Mouse (Mus musculus): ENCODE measurements around the gene Kcna5. TPM values are rescaled to one million over a fixed set of nuclear protein-coding genes. Genes with fewer than 3 reads are reported as not detected.
A peak's percentile ranks its signal among the peaks of the same experiment; 100 is the strongest.

Gene Kcna5
- total RNA-seq (2021): 1 to 10 TPM; 1.8 to 2.3 TPM
- long read RNA-seq, experiment 1, partial matches to known transcripts: 0 of 3 reads
- long read RNA-seq, experiment 1, other reads (novel, unspliced or antisense): 0 of 3 reads
- long read RNA-seq, experiment 2, transcript Kcna5-201 (1 exons, 2,862 nt): major isoform, 5 of 5 reads
- long read RNA-seq, experiment 2, partial matches to known transcripts: 0 of 5 reads
- long read RNA-seq, experiment 2, other reads (novel, unspliced or antisense): 0 of 5 reads

DNA sequence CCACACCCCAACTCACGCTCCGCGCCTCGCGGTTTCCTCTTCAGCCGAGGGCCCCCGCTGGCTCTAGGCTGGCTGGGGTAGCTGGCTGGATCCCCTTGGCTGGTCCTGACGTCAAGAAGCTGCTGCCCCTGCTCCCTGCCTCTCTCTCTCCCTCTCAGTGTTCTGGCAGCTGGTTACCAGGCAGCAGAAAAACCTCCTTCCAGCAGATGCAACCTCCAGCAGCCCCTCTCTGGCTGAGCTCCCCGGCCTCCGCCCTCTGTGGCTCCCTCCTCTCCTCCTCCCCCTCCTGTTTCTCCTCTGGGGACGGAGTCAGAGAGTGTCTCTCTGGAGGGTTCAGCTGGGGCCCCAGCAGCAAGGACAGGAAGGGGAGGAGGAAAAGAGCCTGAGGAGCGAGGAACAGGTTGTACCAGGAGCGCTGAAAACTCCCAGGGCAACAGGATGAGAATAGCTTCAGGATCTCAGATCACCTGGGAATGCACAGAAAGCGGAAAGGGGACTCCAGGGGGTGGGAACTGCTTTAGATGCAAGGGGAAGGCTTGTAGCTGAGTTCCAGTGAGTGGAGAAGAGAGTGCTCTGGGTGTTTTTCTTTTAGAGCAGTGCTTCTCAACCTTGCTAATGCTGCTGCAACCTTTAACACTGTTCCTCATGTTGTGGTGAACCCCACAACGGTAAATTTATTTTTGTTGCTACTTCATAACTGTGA, at the start of gene Kcna5:
Gene Kcna5 (minus strand): TSS at position 205 of the 703 bp plus-strand sequence.
- no peak for DNase-seq

DNA sequence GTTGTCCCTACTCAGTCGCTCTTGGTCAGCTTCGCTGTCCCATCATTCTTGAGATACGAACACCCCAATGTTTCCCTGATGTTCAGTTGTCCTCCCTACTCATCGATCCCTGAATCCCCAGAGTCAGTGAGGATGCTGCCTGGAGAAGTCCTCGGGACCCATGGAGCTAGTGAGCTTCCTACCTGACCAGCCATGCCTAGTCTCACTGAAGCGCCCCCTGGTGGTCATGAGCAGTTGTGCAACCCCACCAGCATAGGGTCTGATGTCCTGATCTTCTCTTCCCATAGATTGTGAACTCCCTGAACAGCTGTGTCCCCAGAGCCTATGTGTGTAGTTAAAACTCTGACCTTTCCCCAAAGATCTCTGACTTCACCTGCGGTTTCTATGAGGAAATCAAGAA, 47.9 kb upstream of the Kcna5 start:
- peak; percentile 50 to 54 for DNase-seq

DNA sequence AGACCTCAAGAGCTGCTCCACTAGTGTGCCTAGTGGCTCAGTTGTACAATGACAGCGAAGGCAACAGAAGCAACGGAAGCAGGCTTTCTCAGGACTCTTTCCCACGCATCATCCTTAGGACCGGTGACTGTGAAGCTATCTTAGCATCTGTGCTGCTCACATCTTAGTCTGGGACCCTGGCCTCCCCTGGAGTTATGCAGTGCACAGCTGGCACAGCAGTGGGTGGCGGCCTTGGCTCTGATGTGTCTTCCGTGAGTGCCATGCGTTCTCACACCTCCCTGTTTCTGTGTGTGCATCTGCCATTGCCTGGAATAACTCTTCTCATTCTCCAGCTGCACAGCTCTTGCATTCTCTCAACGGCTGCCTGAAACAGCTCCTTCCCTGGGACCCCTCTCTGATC, 46.4 kb upstream of the Kcna5 start:
- no peak for DNase-seq

DNA sequence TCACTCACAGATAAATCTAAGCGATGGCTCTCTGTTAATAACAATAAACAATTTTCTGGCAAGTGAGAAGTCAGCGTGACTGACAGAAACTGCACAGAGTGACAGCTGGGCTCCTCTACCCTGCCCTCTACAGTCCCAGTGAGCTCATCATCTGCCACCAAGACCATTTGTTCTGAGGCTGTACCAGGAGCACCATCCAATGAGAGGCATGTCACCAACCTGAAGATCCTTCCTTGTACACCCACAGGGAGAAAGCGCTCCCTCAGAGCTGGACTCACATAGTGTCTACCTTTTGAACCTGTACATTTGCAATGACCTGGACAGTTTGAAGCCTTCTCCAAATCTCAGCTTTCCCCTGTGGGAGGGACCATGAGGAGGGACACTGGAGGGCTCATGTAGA, 45.4 kb upstream of the Kcna5 start:
- no peak for DNase-seq

DNA sequence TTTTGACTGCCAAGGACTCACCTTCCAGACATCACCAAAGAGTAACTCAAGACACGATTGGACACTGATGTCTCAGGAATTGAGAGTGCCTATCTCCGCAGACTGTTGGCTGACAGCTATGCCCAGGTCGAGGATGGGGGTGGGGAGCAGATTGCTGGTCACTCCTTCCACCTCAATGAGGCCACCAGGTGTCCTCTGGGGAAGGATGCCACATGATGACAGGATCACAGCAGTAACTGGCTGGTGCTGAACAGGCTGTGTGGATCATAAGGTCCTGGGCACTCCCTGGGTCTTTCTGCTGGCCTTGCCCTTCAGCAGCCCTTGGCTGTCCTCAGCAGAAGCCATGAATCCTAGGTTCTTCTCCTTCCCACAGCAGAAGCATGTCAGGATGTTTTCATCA, 42.2 kb upstream of the Kcna5 start:
- DNase-seq: no peak

DNA sequence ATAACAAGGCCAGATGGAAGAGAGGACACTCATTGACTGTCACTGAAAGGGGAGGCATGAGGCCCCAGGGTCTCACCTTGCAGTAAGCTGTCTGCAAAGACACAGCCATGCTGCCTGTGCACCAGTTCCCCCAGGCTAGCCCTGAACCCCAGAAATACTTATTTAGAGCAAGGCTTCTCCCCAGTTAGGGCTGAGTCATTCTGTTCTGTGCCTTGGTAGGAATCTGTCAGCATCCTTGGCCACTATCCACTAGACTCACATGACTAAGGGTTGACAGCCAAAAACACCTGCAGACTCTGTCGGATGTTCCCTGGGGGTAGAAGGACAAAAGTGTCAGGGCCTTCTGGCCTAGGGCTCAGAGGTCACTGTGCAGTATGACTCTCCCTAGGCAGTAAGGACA, 41.4 kb upstream of the Kcna5 start:
- DNase-seq: no peak

DNA sequence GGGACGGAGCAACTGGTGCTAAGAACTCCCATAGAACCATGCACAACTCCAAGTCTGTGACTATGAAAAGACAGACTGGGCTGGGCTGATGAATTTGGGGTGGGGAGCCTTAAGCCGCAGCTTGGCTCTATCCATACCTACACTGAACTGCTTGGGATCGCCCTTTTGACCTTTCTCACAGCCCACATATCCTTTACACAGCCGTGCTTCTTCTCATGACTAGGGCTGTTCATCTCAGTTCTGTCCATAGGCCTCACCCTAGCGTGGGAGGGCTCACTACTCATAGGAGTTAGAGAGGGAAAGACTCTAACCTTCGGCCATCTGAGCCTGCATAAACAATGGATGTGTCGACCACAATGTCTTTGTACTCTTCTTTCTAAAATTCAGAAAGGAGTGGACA, 39.6 kb upstream of the Kcna5 start:
- no peak for DNase-seq

DNA sequence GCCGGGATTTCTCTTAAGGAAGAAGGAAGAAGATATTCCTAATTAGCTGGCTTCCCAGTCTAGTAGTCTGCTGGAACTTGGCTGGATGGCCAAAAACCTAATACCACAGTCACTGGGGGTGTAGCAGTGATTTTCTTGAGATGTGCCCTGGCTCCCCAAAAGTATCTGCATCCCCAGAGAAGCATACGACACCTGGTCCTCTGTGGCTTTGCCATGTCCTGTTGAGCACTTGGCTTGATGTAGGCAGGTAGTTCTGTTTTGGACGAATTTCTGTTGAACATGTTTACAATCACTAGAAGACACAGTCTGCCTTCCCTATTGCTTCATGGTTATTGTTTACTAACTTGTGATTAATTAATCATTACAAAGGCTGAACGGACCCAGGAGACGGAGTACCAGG, 37.8 kb upstream of the Kcna5 start:
- DNase-seq: no peak

DNA sequence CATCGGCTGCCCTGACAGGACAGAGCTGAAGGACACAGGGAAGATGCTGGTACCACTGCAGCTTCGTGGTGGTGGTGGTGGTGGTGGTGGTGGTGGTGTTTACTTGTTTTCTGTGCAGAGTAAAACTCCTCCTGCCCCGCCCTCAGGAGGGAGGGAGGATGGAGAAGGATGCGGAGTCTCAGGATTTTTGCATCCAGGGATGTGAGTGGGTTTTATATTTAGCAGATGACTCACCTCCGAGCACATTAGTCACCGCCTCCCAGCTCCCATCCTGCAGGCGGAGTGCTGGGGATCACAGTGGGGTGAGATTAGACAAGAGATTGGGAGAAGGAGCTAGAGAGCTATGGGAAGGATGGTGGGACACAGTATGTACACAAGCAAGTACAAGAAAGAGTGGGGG, 34.6 kb upstream of the Kcna5 start:
- DNase-seq: peak; percentile 24 to 44

DNA sequence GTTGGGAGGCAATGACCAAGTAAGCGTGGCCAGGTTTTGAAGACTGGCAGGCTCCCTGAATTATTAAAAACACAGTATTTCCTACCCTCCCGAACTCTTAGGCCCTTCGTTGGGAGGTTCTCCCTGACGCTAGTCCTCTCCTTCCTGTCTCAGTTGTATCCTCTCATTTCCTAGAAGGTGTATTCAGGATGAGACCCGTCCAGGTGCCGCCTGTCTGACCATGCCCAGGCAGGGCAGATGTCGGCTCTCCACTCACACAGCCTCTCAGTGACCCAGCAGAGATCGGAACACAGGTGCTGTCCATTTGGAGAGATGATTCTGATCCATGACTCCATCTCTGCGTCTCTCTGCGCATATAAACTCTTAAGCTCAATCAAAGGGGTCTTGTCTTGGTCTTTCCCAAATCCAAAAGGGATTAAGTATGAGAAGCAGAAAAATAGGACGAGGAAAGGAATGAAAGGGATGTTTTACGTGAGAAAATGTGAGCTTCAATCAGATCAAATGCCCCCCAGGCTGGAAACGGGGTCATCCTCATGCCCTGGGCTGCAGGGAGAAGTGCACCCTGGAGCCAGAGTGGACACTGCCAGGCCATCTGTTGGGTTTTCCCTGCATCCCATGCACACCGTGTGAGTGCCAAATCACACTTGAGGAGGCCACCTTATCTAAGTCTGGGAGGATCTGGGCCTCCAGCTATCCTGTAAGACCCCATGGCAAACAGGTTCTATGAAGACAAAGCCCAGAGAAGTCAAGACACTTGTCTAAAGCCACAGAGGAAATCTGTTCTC, 33.0 kb upstream of the Kcna5 start:
- no peak for DNase-seq

DNA sequence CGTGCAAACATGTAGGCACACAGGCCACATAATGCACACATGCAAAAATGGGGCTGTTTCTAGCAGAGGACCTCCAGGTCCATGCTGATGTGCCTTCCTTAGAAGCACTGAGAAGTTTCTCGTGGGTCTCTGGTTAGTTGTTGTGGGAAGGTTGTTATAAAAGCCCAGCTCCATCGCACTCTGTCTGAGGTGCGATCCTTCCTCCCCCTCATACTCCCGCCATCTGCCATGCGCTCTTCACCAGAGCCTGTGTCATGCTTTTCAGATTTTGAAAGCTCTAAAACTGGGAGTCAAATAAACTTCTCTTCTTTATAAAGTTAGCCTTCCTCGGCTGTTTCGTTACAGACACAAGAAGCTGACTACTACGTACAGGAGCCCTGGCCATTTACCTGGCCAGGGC, 32.1 kb upstream of the Kcna5 start:
- no peak for DNase-seq

DNA sequence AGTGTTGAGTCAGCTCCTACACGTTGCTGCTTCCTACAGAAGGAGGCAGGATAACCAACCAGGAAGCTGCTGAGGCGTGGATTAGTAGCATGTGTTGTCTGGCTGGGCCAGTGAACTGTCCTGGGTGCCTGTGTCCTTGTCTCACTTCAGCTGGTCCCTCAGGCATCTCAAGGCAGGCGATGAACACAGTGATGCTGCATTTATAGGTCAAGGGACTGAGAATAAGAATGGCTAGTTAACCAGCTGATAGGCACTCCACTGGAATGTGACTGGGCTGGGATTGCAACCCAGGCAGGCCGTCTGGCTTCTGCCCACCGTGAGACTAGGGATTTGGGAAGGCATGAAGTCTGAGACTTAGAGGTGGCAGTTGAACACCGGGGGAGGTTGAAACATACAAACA, 29.2 kb upstream of the Kcna5 start:
- no peak for DNase-seq

DNA sequence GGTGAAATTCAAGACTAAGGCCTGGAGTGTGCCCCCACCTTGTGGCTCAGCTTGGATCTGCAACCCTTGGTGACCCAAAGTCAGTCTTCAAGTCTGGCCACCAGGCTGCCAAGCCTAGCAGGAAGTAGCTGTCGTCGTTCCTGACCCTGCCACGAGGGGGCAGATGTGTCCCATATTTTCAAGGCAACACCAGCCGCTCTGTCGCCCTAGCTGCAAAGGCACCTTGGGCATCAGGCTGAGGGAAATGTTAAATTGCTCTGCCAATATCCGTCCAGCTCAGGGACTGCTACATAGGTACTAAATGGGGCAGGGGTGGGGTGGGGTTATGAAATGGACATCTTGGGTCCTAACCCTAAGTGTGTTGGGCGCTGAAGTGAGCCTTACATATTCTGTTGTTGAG, 28.7 kb upstream of the Kcna5 start:
- DNase-seq: peak; percentile 83 to 85

DNA sequence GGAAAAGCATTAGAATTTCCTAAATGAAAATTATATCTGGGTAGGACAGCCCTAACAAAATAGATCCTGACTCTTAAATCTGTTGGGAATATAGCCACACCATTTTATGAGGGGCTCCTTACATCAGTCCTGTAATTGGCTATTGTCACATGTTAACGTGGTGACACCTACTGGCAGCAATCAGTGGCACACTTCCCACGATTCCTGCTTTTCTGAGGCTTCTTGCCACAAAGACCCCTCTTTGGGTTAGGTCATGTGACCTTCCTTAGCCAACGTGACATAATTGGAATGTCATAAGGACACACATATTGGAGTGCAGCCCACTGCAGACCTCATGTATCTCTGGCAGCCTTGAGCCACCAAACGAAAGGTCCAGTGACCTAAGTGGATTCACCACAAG, 26.5 kb upstream of the Kcna5 start:
- no peak for DNase-seq

DNA sequence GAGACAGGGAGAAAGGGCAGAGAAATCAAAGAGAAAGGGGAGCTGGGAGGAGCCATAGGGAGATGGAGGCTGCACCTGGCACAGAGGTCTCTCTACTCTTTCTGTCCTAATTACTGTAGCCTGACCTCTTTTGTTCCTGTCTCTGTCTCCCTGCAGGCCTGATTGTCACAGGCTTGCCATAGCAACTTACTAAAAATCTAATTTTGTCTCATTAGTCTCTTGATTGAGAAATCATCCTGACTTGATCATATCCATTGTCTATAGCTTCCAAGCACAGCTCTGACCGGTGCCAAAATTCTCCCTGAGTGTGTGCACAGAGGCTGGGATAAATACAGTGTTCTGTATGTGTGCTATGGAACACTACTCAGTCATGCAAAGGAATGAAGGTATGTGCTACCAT, 25.5 kb upstream of the Kcna5 start:
- no peak for DNase-seq

DNA sequence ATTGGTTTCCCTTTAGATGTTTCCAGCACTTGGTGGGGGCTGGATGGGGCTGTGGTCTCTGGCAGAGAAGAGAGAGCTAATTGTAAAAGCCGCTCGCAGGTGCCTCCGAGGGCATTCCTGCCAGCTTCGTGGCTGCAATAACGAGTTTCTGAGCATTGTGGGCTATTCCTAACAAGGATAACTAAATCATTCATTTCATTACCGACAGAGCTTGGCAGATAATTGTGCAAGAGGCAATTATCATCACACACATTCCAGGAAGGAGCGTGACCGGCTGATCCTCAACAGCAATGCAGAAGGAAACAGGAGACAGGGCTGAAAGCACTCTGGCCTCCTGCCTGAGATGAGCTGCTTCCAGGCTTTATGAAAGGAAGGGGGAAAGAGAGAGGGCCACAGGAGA, 24.8 kb upstream of the Kcna5 start:
- no peak for DNase-seq

DNA sequence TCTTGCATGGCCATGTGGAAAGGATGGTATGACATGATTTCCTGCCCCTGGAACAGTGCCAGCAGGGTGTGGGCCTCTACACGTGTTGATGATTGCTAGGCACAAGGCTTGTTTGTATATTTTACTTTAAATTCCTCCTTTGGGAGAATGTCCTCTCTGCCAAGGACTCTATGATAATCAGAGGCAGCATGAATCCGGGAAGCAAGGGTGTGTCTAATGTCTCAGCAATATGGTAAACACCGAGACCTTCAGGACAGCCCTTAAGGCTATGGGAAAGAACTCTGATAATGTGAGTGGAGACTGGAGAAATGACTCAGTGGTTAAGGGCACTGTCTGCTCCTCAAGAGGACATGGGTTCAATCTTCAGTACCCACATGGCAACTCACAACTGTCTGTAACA, 23.1 kb upstream of the Kcna5 start:
- DNase-seq: no peak

DNA sequence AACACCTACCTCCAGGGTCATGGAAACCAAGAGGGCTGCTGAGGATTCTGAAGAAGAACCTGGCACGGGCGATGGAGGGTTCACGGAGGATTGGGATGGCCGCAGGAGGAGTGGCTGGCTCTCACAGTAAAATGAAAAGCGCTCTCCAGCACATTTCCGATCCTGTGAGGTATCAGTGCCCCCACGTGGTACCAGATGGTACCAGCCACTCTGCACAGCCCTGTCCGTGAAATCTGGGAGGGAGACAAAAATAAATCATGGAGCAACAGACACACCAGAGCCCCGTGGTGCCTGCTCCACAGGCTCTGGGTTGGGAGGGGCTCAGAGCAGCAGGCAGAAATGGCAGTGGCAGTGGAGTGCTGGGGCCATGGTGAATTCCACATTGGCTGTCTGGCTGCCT, 18.6 kb upstream of the Kcna5 start:
- DNase-seq: peak; percentile 22 to 44

DNA sequence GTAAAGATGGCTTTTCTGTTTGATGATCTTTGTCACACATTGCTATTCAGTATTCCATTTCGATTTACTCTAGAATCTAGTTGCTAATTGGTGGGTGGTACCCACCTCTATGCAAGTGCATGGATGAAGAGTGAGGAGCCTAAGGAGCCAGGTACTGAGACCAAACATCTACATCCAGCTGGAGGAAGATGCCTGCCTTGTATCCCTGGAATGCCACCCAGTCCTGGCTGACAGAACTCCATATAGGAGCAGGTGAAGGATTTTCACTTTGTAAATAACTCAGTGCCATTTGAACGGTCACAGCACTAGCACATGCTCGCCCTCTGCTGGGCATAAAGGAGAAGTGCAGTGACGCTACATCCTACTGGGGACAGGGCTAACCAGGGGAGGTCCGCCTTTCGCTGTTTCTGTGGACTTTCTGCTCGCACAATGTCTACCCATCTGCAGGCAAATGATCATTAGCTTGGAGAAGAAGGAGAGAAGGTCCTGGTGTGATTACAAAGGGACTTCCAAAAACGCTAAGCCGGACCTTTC, 16.7 kb upstream of the Kcna5 start:
- DNase-seq: peak; percentile 32 to 46

DNA sequence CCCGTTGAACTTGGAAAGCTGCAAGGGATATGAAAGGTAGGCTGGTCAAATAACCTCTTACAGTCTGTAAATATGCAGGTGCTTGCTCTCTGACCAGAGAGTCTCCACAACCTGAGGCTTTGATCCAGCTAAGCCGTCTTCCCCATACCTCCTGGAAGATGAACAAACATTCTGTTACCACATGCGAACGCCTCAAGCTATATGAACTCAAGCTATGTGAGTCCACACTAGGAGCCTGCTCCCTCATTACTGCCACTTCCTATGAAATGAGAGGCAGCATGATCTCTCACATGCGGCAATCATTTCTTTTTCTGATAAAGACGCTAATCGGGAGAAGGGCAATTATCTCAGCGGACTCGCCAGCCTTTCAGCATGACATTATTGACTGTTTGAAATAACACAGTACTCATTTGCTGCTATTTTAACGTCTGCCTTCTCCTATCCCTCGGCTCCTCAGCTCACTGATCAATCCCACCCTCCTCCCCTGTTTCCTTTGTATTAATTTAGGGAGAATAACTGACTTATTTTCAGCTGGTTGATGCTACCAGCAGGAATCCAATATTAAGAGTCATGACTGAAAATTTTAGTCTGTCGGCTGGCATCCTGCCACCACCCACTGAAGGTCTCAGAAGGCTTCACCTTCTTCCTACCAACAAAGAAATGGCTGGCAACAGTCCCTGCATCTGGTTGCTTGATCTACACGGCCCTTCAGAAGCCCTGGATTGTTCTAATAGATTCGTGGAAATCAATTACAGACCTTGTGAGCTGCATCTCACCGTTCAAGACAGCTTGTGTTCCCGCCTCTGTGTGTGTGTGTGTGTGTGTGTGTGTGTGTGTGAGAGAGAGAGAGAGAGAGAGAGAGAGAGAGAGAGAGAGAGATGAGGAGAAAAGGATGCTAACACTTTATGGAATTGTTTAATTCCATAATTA, 9.2 kb upstream of the Kcna5 start:
- no peak for DNase-seq

DNA sequence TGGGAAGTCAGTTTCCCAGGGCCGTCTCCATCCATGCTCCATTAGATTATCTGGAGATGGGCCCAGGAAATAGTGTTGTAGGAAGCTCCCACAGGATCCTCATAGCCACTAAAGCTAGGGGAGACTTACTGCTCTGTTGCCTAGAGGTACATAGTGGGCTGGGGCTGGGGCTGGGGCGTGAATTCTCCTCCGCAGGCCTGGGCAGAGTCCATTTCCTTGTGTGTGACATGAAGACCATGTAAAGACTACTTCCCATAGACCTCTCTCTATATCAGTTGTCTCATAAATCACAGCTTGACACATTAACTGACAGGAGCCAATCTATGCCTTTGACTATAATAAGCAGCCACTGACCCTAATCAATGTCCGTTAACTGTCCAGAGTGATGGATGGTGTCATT, 7.5 kb upstream of the Kcna5 start:
- no peak for DNase-seq

DNA sequence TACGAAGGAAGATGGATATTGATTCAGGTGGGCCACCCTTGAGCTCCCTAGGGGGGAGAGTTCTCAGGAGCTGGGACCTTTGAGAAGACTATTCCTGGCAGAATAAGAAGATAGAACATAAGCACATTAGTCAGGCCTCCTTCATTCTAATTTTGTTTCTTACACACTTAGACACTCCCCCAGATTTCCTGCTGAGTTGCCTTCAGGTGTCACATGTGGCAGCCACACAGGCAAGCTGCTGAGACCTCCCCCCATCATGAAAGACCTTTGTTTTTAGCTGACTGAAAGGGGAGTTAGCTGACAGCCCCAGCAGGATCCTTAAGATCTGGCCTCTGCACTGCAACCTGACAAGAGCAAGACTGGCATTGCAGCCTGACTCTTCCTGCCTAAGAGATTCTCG, 2.3 kb upstream of the Kcna5 start:
- DNase-seq: no peak

All from adrenal gland, postnatal 36 days (tissue).